Mouse (Mus musculus): ENCODE results near the gene Gm49673. TPM values are rescaled to one million over a fixed set of nuclear protein-coding genes. Genes with fewer than 3 reads are reported as not detected.
A peak's percentile ranks its signal among the peaks of the same experiment; 100 is the strongest.
"Not testable (repeated sequence)": the region's sequence is repeated elsewhere in the genome, so short reads cannot be mapped to it uniquely, and the experiment has no call there.

Gm49673 gene
- polyA plus RNA-seq, 1 experiment from 2014 or later = not detected

GRCm38 (mm10) chr17:8158627-8159026 lies 11.0 kb upstream of the Gm49673 start:
- not testable (repeated sequence) for H3K4me1 ChIP-seq (ENCODE audit: control insufficient read depth in 2 of 2, insufficient read depth in 2 of 2, low read length in 2 of 2); H3K27me3 ChIP-seq (ENCODE audit: control insufficient read depth, insufficient read depth, low read length); H3K9ac ChIP-seq (ENCODE audit: low read length); H3K36me3 ChIP-seq (ENCODE audit: control insufficient read depth, insufficient read depth, low read length); H3K4me2 ChIP-seq (ENCODE audit: low read length); H3K4me3 ChIP-seq (ENCODE audit: control insufficient read depth in 1 of 2, insufficient read depth in 1 of 2, low read depth in 1 of 2, low read length in 2 of 2); H3K27ac ChIP-seq (replicated peaks in 1 of 2; ENCODE audit: control insufficient read depth in 1 of 2, insufficient read depth in 1 of 2, low read depth in 2 of 2, low read length in 2 of 2); ATAC-seq (ENCODE audit: insufficient number of reproducible peaks, insufficient read depth, low FRiP score, low read depth); H3K9me3 ChIP-seq (ENCODE audit: control insufficient read depth, low read length)
- no CpG with 5 or more reads among the region's 1 CpGs for WGBS

- not testable (repeated sequence) for ATAC-seq (ENCODE audit: insufficient number of reproducible peaks, insufficient read depth, low FRiP score, low read depth); H3K4me2 ChIP-seq (ENCODE audit: low read length); H3K36me3 ChIP-seq (ENCODE audit: control insufficient read depth, insufficient read depth, low read length); H3K4me1 ChIP-seq (ENCODE audit: control insufficient read depth in 2 of 2, insufficient read depth in 2 of 2, low read length in 2 of 2); H3K27me3 ChIP-seq (ENCODE audit: control insufficient read depth, insufficient read depth, low read length); H3K27ac ChIP-seq (replicated peaks in 1 of 2; ENCODE audit: control insufficient read depth in 1 of 2, insufficient read depth in 1 of 2, low read depth in 2 of 2, low read length in 2 of 2); H3K9ac ChIP-seq (ENCODE audit: low read length); H3K9me3 ChIP-seq (ENCODE audit: control insufficient read depth, low read length); H3K4me3 ChIP-seq (ENCODE audit: control insufficient read depth in 1 of 2, insufficient read depth in 1 of 2, low read depth in 1 of 2, low read length in 2 of 2)
- no CpG with 5 or more reads among the region's 8 CpGs for WGBS
These were observed 8.4 kb upstream of the Gm49673 start for GRCm38 (mm10) chr17:8155982-8156381.

- H3K9ac ChIP-seq (ENCODE audit: low read length); H3K27ac ChIP-seq (replicated peaks in 1 of 2; ENCODE audit: control insufficient read depth in 1 of 2, insufficient read depth in 1 of 2, low read depth in 2 of 2, low read length in 2 of 2); H3K4me3 ChIP-seq (ENCODE audit: control insufficient read depth in 1 of 2, insufficient read depth in 1 of 2, low read depth in 1 of 2, low read length in 2 of 2); H3K9me3 ChIP-seq (ENCODE audit: control insufficient read depth, low read length); H3K27me3 ChIP-seq (ENCODE audit: control insufficient read depth, insufficient read depth, low read length); H3K4me1 ChIP-seq (ENCODE audit: control insufficient read depth in 2 of 2, insufficient read depth in 2 of 2, low read length in 2 of 2); H3K4me2 ChIP-seq (ENCODE audit: low read length); H3K36me3 ChIP-seq (ENCODE audit: control insufficient read depth, insufficient read depth, low read length); ATAC-seq (ENCODE audit: insufficient number of reproducible peaks, insufficient read depth, low FRiP score, low read depth): not testable (repeated sequence)
- 80% methylated on average over 7 of the region's 7 CpGs for WGBS
These were observed 7.4 kb upstream of the Gm49673 start for GRCm38 (mm10) chr17:8155010-8155409.

GRCm38 (mm10) chr17:8146931-8147330 lies 657 bp downstream of the Gm49673 start:
- not testable (repeated sequence) for H3K9me3 ChIP-seq (ENCODE audit: control insufficient read depth, low read length); ATAC-seq (ENCODE audit: insufficient number of reproducible peaks, insufficient read depth, low FRiP score, low read depth)

GRCm38 (mm10) chr17:8143802-8144673 lies 3.5 kb downstream of the Gm49673 start:
- H3K9me3 ChIP-seq (ENCODE audit: control insufficient read depth, low read length); H3K27me3 ChIP-seq (ENCODE audit: control insufficient read depth, insufficient read depth, low read length); ATAC-seq (ENCODE audit: insufficient number of reproducible peaks, insufficient read depth, low FRiP score, low read depth); H3K4me2 ChIP-seq (ENCODE audit: low read length); H3K4me3 ChIP-seq (ENCODE audit: control insufficient read depth in 1 of 2, insufficient read depth in 1 of 2, low read depth in 1 of 2, low read length in 2 of 2); H3K9ac ChIP-seq (ENCODE audit: low read length); H3K4me1 ChIP-seq (ENCODE audit: control insufficient read depth in 2 of 2, insufficient read depth in 2 of 2, low read length in 2 of 2); H3K36me3 ChIP-seq (ENCODE audit: control insufficient read depth, insufficient read depth, low read length): not testable (repeated sequence)
- peak overlapping the region; percentile 42 to 57; a peak in 3 of 4 replicates for H3K27ac ChIP-seq (replicated peaks in 1 of 2; ENCODE audit: control insufficient read depth in 1 of 2, insufficient read depth in 1 of 2, low read depth in 2 of 2, low read length in 2 of 2)
- whole genome bisulfite sequencing = 29% methylated on average over 10 of the region's 14 CpGs

More at GRCm38 (mm10) chr17:8146931-8147330, 657 bp downstream of the Gm49673 start:
- H3K4me1 ChIP-seq (ENCODE audit: control insufficient read depth in 2 of 2, insufficient read depth in 2 of 2, low read length in 2 of 2); H3K27ac ChIP-seq (replicated peaks in 1 of 2; ENCODE audit: control insufficient read depth in 1 of 2, insufficient read depth in 1 of 2, low read depth in 2 of 2, low read length in 2 of 2); H3K36me3 ChIP-seq (ENCODE audit: control insufficient read depth, insufficient read depth, low read length); H3K27me3 ChIP-seq (ENCODE audit: control insufficient read depth, insufficient read depth, low read length): not testable (repeated sequence)
- 28% methylated on average over 5 of the region's 5 CpGs for WGBS
- Histone ChIP-seq H3K9ac (ENCODE audit: low read length) (peak overlapping the region; percentile 78), H3K4me2 (ENCODE audit: low read length) (peak overlapping the region; percentile 56), H3K4me3 (ENCODE audit: control insufficient read depth in 1 of 2, insufficient read depth in 1 of 2, low read depth in 1 of 2, low read length in 2 of 2) (peak overlapping the region; percentile 50 to 69)

GRCm38 (mm10) chr17:8140210-8140609 lies 7.4 kb downstream of the Gm49673 start:
- H3K4me1 ChIP-seq (ENCODE audit: control insufficient read depth in 2 of 2, insufficient read depth in 2 of 2, low read length in 2 of 2); H3K4me3 ChIP-seq (ENCODE audit: control insufficient read depth in 1 of 2, insufficient read depth in 1 of 2, low read depth in 1 of 2, low read length in 2 of 2); H3K27me3 ChIP-seq (ENCODE audit: control insufficient read depth, insufficient read depth, low read length); H3K4me2 ChIP-seq (ENCODE audit: low read length); H3K9ac ChIP-seq (ENCODE audit: low read length); ATAC-seq (ENCODE audit: insufficient number of reproducible peaks, insufficient read depth, low FRiP score, low read depth); H3K27ac ChIP-seq (replicated peaks in 1 of 2; ENCODE audit: control insufficient read depth in 1 of 2, insufficient read depth in 1 of 2, low read depth in 2 of 2, low read length in 2 of 2); H3K9me3 ChIP-seq (ENCODE audit: control insufficient read depth, low read length); H3K36me3 ChIP-seq (ENCODE audit: control insufficient read depth, insufficient read depth, low read length): not testable (repeated sequence)
- 59% methylated on average over 3 of the region's 3 CpGs for WGBS

GRCm38 (mm10) chr17:8138116-8138515 lies 9.5 kb downstream of the Gm49673 start:
- 96% methylated on average over 5 of the region's 5 CpGs for WGBS
- H3K27ac ChIP-seq (replicated peaks in 1 of 2; ENCODE audit: control insufficient read depth in 1 of 2, insufficient read depth in 1 of 2, low read depth in 2 of 2, low read length in 2 of 2); ATAC-seq (ENCODE audit: insufficient number of reproducible peaks, insufficient read depth, low FRiP score, low read depth): not testable (repeated sequence)

GRCm38 (mm10) chr17:8130849-8131248 lies 16.7 kb downstream of the Gm49673 start:
- H3K9me3 ChIP-seq (ENCODE audit: control insufficient read depth, low read length); ATAC-seq (ENCODE audit: insufficient number of reproducible peaks, insufficient read depth, low FRiP score, low read depth); H3K4me2 ChIP-seq (ENCODE audit: low read length); H3K27me3 ChIP-seq (ENCODE audit: control insufficient read depth, insufficient read depth, low read length); H3K36me3 ChIP-seq (ENCODE audit: control insufficient read depth, insufficient read depth, low read length); H3K9ac ChIP-seq (ENCODE audit: low read length); H3K4me1 ChIP-seq (ENCODE audit: control insufficient read depth in 2 of 2, insufficient read depth in 2 of 2, low read length in 2 of 2); H3K27ac ChIP-seq (replicated peaks in 1 of 2; ENCODE audit: control insufficient read depth in 1 of 2, insufficient read depth in 1 of 2, low read depth in 2 of 2, low read length in 2 of 2); H3K4me3 ChIP-seq (ENCODE audit: control insufficient read depth in 1 of 2, insufficient read depth in 1 of 2, low read depth in 1 of 2, low read length in 2 of 2): not testable (repeated sequence)
- no CpG with 5 or more reads among the region's 6 CpGs for WGBS

More at GRCm38 (mm10) chr17:8138116-8138515, 9.5 kb downstream of the Gm49673 start:
- not testable (repeated sequence) for H3K4me3 ChIP-seq (ENCODE audit: control insufficient read depth in 1 of 2, insufficient read depth in 1 of 2, low read depth in 1 of 2, low read length in 2 of 2); H3K36me3 ChIP-seq (ENCODE audit: control insufficient read depth, insufficient read depth, low read length); H3K9me3 ChIP-seq (ENCODE audit: control insufficient read depth, low read length); H3K9ac ChIP-seq (ENCODE audit: low read length); H3K4me2 ChIP-seq (ENCODE audit: low read length); H3K27me3 ChIP-seq (ENCODE audit: control insufficient read depth, insufficient read depth, low read length); H3K4me1 ChIP-seq (ENCODE audit: control insufficient read depth in 2 of 2, insufficient read depth in 2 of 2, low read length in 2 of 2)

Data from heart, embryonic 14.5 days (tissue).